Mouse (Mus musculus): ENCODE measurements around the gene Ccnyl1.
A peak's percentile ranks its signal among the peaks of the same experiment; 100 is the strongest.

Ccnyl1 gene

DNA sequence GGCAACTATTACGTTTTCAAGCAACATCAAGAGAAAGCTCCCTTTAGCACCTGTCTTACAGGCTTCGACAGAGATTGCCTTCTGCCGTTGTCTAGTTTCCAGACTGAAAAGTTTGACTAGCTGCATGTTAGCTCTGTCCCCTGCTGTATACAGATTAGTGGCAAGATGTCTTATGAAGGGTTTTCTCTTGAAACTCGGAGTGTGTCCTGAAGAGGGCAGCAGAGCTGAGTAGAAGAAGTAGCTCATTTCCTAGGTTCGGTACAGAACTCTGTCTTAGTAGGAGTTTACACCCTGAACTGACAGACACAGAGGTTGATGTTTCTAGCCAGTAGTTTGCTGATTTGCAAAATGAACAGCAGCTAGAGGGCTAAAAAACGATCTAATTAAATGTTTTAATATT is 15.0 kb downstream of the Ccnyl1 start:
- DNase-seq, result peak; percentile 69

DNA sequence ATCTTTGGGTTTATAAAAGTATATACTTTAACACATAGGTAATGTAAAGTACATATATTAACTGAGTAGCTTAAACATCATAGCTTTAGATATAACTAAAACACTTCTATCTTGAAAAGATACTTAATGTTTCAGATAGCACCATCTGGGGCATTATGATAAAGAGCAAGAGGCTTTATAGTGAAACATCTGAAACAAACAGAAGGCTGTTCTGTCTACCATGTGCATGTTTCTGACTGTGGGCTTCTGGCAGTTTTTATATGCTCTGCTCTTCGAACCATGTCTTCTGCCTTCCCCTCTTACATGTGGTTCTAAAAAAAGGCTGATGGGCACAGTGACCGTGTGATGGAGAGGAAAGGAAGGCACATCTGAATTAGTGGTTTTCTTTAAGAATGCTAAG is 16.4 kb downstream of the Ccnyl1 start:
- no peak for DNase-seq

DNA sequence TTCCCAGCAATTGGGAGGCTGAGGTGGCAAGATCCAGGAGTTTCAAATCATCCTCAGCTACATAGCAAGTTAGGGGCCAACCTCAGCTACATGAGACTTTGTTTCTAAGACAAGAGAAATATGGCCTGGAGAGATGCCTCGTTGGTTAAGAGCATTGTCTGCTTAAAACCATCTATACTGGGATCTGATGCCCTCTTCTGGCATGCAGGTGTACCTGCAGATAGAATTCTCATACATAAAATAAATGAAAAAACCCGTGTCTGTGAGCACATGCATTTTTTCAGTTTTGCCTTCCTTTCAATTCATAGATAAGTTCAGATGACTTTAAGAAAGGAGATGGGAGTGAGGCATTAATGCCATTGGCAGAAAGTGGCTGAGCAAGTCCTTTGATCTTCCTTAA is 19.6 kb downstream of the Ccnyl1 start:
- DNase-seq, result no peak

DNA sequence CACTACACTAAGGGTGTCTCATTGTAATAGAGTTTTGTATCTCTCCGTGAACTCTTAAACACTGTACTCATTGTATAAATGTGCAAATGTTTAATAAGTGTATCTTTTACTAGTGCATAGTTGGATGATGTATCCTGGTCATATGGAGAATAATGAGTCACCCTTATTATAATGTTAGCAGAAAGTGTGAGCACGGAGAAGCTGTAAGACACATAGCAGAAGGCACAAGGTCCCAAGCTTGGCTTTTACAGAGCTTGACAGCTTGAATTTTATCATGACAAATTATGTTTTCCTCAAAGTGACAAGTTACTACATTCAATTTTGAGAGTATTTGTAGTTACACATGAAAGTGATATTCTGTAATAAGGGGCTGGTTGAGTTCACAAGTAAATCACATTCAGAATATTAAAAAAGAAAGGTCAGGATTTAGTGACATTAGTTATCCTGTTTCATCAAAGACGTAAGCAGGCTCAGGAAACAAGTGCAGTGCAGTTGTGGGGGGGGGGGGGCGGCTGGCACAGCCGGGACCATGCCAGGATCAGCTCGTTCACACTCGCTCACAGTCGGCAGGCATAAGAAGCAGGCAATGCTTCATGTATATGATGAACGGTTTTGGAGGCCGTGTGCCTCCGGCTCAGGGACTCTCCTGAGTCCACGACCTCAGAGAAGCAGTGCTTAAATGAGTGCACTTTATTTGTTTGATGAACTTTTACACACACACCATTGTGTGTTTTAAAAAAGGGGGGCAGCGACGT is 21.9 kb downstream of the Ccnyl1 start:
- no peak for DNase-seq

DNA sequence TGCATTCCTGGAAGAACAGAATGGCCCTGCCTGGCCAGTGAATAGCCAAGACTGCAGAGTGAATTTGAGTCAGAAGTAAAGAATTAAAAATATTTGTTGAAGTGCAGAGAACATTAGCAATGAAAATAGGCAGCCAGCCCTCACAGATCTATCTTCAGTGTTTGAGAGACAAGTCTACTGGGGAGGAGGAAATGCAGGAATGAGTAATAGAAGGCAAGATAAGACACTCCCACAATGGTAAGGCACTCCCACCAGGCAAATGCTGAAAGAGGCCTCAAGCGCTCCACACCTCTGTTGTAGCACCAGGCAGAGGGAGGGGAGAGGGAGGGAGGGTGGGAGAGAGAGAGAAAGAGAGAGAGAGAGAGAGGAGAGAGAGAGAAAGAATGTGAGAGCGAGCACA is 25.2 kb downstream of the Ccnyl1 start:
- peak; percentile 15 for DNase-seq

DNA sequence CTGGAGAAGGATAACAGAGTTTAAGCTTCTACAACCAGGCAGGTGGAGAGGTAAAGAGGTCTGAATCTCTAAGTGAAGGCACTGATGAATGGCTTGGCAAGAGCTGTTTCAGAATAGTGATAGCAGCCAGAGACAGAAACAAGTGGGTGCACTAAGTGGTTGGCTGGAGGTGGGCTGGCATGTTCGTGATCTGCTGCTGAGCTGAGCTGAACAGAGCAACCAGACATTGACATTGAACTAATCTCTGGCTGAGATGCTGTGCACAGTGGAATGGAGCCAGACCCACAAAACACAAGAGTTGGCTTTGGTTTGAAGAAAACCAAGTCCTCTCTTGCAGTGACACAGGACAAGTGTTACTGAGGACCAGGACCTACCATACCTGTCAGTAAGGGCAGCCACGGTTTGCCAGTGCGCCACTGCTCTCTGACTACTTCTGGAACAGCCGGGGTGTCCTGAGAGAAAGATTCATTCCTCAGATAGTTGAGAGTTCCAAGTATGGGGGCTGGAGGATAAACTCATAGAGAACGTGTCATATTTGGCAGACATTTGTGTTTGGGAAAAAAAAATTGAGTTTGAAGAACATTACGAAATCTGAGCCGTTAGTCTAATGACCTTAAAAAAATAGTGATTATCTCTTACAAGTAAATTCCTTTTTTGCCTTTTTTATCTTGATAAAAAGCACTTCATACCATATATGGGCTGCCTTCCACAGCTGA is 26.5 kb downstream of the Ccnyl1 start:
- DNase-seq, result no peak

DNA sequence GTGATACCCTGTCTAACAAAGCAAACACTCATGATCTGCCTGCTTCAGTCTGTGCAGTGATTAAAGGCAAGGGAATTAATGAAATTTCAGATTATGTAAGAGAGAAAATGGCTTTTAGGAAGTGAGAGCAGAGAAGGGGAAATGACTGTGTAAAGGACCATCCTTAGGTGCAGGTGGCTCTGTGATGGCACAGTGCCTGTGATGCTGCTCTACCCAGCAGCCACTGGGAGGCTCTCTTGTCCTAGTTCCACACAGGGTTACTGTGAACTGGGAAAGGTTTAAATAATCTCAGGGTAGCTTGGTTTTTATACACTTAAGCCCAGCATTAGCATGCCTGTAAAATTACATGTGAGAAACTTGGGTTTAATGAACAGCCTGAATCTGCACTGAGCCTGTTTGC is 27.2 kb downstream of the Ccnyl1 start:
- peak; percentile 52 for DNase-seq

DNA sequence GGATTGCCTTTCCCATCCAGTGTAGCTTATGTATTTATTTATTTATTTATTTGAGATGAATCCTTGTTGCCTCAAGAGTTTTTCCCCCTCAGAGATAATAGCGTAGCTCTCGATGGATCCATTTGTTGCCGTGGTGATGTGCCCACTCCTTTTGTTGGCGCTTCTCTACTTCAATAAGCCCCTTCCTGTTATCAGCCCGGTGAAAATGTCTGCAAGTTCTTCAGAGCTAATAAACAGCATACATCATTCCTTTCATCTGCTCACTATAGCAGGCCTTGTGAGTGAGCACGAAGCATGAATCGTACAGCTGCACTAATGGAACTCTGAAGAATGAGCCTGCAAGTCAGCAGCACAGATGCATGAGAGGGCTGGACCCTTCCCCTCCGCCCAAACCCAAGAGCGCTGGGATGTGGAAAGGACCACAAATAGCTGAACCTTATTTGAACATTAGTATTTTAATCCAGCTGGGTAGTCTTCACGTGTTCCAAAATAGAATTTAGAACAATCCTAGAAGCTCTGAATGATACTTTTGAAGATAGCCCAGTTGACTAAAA is 30.9 kb downstream of the Ccnyl1 start:
- DNase-seq, result no peak

DNA sequence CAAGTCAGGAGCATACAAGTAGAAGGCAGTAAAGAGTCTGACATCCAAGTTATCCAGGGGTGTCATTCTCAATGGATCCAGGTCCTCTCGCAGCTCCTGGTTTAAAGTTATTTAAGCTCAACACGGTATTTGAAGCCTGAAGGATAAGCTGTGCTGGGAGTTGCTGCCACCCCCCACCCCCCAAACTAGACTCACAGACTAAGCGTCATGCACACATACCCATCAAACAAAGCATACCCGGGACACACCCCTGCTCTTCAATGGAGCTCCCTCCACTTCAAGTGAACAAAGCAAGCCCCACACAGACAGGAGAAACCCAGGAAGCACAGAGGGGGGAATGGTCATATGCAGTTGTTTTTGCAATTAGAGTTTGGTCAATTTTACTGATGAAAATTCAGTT is 39.8 kb downstream of the Ccnyl1 start:
- DNase-seq, result no peak

DNA sequence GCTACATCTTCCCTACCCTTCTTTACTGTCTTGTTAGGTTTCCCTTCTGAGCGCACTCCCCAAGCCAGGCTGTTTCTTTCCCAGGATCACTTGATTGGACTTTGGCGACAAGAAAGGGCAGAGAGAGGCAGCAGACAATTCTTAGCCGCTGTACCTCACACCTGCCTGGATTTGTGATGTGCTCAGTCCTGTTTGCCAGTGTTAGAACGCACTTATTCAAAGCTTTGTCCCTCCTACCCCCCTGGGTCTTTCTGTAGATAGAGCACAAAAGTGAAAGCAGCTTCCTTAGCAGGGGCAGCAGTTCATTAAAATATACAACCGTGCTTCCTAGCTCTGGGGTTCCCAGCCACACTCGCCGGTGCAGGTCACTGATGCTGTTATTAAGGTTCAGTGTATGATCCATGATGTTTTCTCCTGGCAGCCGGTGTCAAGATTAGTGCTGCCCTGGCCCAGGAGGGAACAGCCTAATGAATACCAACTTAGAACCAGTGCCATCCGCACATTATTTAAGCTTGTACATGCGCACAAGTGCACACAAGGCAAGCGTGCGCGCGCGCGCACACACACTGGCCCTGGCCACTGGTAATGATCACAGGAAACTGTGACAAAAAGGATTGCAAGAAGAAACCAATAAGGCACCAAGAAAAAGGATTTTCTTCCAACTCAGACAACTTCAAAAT is 41.2 kb downstream of the Ccnyl1 start:
- no peak for DNase-seq

DNA sequence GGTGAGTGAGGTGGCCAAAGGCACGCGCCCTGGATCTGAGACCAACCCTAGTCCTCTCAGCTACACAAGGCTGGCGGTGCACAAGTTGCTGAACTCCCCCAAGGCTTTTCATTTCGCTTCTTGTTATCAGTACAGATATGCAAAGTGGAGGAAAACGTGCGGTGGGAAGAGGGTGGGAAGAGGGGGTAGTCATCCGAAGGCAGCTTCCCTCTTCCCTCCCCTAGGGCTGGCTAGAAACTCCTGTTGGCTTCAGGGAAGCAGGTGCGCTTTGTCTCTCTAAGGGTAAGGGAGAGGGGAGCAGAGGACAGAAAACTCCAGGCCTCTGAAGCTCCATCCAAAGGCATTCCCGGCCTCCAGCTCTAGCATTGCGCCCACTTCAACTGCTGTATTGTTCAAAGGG is 41.9 kb downstream of the Ccnyl1 start:
- DNase-seq, result peak; percentile 42

DNA sequence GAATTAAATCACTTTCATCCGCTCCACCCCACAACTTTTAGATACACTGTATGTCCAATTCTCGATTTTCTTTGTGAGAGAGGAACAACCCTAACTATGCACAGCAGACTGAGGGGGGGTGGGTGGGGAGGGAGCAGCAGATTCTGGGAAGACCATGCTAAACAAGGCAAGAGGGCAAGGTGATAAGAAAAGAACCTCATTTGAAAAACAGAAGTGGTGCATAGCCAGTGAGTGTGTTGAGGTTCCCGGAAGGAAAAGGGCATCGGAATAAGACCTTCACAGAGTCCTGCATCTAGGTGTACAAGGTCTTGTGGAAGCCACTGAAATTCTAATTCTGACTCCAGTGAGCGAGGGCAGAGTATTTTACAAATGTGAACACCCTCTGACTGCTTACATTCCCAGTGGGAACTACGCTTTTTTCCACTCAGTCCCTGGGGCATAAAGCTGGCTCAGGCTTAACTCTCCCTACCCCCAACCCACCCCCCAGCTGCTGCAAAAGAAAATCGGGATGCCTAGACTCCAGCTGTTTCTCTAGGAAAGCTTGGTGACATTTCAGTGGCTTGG is 42.5 kb downstream of the Ccnyl1 start:
- DNase-seq, result peak; percentile 52

DNA sequence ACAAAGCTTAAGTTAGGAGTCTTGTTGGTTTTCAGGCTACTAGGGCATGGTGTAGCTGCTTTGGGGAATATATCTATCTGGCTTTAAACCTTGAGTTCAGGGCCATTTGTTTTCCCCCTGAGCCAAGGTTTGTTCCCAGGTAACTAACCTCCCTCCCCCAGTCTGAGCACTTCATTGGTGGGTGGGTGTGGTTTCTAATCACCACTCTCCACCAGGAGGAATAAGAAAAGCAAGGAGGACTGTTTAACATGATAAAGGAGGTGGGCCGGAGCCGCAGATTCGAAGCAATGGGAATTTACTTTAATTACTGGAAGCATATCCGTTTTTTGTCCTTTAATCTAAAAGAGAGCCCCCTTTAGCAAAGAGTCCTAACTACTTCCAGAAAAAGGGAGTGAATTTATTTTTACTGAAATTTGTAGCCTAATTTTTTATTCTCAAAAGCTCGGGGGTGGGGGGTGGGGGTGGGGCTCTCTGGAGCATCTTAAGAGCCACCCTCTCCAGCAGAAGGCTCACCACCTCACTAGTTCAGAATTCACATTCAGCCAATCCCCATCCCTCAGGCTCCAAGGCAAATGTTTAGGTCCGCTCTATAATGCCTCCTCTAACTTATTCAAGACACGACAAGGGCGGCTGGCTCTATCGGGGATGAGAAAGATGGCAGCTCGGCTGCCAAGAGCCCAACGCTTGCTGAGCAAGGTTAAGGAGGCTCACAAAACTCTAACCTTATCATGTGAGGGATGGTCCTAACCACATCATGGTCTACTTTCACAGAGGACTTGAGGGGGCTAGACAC is 43.4 kb downstream of the Ccnyl1 start:
- peak; percentile 82 for DNase-seq

DNA sequence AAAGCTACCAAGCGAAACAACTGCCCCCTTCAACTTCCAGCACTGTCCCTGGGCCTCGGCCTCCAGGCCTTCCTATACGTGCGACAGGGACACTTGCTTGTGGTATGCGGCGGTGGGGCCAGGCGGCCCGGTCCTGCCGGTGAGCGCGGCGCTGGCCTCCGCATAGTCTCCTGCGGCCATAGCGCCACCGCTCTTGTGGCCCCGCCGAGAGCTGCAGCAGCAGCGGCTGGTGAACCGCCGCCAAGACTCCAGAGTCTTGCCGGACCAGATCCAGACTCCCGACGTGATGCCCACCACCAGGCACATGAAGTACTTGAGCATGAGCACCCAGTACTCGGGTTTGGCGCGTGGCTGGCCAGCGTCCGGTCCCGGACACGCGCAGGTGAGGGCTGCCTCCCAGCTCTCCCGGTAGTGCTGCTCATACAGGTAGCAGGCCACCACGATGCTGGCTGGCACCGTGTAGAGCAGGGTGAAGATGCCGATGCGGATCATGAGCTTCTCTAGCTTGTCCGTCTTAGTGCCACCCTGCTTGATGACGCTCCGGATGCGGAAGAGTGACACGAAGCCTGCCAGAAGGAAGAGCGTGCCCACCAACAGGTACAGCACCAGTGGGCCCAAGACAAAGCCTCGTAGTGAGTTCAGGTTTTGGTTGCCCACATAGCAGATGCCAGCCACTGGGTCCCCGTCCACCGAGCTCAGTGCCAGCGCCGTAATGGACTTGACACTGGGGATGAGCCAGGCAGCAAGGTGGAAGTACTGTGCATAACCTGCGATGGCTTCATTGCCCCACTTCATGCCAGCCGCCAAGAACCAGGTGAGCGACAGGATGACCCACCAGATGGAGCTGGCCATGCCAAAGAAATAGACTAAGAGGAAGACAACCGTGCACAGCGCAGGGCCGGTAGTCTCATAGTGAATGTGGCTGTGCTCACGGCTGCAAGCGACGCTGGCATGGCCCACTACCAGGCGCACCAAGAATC is 44.8 kb downstream of the Ccnyl1 start:
- peak; percentile 74 for DNase-seq

DNA sequence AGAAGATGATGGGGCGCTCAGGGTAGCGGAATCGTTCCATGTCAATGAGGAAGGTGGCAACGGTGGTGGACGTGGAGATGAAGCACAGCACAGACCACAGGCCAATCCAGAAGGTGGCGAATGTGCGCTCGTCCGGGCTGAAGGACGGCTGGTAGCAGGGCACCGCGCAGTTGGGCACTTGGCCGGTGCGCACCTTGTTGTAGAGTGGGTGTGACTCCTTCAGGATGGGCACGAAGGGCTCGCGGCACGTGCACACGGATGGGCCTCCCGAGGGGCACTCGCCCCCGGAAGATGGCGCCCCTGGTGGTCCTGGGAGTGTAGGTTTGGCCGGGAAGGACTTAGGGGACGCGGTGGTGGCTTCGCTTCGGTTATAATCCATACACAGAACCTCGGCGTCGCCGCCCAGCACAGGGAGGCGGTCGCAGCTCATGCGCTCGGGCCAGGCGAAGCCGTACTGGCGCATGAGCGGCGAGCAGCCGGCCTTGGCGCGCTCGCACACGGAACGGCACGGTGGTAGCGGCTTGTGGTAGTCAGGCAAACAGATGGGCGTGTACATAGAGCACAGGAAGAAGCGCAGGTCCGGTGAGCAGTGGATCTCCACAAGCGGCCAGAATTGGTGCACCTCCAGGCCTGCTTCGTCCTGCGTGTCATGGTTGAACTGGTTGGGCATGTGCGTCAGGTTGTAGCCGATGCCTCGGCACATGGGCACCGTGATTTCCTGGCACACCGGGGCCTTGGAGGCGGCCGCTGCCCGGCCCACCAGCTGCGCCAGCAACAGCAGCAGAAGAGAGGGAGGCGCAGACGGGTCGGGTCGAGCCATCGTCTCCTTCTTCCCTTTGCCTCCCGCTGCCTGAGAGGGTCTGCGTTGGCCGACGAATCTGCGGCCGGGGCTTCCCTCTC is 45.8 kb downstream of the Ccnyl1 start:
- peak; percentile 69 for DNase-seq

DNA sequence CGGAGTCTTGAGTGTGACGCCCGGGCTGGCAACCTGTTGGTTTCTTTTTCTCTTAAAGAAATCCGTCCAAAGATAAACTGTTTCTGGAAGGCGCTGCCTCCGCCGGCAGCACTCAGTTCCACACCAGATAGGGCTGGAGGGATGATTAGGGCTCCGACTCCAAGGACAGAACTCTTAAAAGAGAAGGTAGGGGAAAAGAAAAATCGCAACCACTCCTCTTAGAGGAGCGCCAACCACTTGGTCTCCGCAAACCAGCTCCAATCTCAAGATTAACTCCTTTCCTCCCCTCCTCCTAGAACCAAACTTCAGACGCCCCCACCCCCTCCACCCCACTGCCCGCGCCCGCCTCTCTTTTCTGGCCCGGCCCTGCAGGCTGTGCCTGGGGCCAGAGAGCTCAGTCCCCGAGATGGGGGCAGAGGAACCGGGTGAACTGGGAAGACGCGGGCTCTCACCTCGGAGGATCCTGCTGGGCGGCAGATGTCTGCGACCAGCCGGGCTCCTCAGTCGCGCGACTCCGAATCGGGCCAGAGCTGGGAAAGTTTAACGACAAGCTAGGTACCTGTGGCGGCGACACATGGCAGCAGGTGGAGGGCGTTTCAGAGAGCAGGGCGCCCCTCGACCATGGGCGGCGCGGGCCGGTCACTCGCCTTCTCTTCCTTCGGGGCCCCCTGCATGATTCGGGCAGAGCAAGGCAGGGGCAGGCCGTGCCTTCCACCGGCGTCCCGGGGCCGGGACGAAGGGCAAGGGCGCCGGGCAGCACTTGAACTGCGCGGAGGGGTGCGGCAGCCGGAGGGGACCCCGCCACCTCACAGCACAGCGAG is 46.6 kb downstream of the Ccnyl1 start:
- peak; percentile 54 for DNase-seq

DNA sequence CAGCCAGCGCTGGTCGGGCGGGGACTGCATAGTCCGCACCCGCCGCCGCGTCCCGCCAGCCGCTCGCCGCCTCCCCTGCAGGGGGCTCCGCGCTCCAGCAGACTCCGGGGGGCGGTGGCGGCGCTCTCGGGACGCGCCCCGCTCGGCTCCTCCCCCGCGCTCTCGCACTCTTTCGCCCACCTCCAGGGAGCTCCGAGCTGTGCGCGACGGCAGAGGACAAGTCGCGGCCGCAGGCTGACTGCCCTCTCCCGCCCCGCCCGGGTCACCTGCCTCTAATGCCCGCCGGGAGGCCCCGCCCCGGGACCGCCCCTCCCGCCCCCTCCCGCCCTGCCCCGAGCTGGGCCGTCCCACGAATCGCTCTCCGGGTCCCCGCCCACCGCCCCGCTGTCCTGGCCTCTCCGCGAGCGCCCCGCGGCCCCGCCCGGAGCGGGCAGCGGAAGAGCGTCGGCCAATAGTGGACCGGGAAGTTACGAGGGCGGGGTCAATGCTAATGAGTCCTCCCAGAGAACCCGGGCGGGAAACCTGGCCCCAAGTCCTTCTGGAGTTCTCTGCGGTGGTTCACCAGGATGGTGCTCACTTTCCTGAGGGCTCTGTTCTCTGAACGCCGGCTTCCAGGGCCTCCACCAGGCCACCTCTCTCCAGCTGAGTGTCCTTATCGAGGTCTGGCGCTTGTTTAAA is 47.4 kb downstream of the Ccnyl1 start, which contains the start of gene Fzd5:
Gene Fzd5 (minus strand): TSS at position 250 of the 678 bp plus-strand sequence.
- peak; percentile 99 for DNase-seq

DNA sequence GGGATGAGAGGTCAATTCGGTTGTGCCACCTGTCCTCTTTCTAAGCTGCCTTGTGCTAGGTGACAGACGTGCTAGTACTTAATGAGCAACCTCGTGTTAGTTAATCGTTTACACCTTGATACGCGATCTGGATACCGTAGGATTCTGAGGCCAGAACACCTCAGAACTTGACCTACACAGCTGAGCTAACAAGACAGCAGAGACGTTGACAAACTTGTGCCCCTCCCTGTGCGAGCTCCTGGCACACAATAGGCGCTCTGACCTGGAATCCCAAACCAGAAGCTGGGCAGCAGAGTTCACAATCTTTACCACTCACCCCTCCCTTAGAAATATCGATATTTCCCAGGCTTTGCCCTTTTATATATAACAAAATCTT is 47.9 kb downstream of the Ccnyl1 start:
- peak; percentile 64 for DNase-seq

All from liver (tissue).